Mouse (Mus musculus): ENCODE measurements around the gene Atp7b.
A peak's percentile ranks its signal among the peaks of the same experiment; 100 is the strongest.

Gene Atp7b

GRCm38 (mm10) chr8:22025241-22025640 lies 34.9 kb downstream of the Atp7b start:
- no peak for DNase-seq (ENCODE audit: low spot score in 2 of 2)

GRCm38 (mm10) chr8:22022244-22022643 lies 37.9 kb downstream of the Atp7b start:
- no peak for DNase-seq (ENCODE audit: low spot score in 2 of 2)

DNA sequence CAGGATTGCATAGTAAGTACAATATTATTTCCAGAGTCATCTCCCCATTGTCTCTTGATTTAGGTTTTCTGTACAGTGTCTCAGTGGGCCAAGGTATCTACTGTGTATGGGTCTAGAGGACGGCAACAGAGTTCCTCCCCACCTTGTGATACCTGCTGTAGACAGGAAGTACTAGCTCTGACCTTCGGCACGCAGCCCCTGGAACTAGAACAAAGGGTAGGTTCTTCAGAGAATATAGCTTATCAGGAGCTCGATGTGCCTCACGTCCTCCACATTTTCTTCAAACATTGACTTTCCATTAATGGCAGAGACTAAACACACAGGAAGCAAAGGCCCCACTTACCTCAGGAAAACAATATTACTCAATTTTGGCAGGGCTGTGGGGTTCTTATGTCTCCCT lies 40.6 kb downstream of the Atp7b start:
- DNase-seq (ENCODE audit: low spot score in 2 of 2) = no peak

- no peak for DNase-seq (ENCODE audit: low spot score in 2 of 2)
These were observed 42.4 kb downstream of the Atp7b start for GRCm38 (mm10) chr8:22017731-22018130.

DNA sequence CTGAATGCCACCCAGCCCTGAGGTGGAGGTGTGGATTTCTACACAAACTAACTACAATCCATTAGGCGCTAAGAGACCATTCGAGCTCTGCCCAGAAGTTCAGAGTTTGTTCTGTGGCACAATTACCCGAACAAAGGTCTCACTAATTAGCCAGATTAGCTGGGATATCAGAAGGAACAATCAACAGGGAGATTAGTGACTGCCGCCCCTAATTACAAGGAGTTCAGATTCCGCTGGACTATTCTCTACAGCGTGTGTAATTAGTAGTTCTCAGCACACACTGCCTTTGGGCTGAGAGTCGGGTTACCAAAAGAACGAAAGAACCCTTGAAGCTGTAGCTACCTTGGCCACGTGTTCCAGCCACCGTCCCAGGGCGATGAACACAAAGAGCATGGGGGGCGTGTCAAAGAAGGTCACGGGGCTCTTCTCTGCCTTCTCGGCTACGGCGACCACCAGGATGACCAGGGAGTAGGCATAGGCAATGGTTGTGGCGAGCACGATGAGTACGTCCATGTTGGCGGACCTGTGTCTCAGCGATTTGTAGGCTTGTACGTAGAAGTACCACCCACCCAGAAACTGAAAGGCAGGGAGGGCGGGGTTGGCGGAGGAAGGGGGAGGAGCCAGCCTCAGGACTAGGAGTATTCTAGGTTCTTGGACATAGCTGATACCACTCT lies 46.9 kb downstream of the Atp7b start:
- no peak for DNase-seq (ENCODE audit: low spot score in 2 of 2)

- no peak for DNase-seq (ENCODE audit: low spot score in 2 of 2)
These were observed 50.7 kb downstream of the Atp7b start for GRCm38 (mm10) chr8:22009403-22009802.

DNA sequence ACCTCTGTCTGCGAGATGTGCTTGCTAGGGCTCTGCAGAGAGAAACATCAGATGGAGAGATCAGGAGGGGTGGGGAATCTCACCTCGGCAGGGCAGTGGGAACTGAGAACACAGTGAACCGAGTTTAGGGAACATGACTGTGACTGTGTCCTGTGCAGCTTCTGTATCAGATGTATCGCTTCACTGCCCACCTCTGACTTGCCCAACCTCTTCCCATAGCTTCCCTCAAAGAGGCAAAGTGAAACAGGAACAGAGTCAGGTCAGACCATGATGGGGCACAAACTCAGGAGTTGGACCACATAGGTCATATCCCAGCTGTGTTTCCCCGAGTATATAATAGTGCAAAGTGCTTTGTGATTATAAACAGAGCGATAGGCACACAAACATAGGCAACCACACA lies 53.7 kb downstream of the Atp7b start:
- DNase-seq (ENCODE audit: low spot score in 2 of 2) = no peak

DNA sequence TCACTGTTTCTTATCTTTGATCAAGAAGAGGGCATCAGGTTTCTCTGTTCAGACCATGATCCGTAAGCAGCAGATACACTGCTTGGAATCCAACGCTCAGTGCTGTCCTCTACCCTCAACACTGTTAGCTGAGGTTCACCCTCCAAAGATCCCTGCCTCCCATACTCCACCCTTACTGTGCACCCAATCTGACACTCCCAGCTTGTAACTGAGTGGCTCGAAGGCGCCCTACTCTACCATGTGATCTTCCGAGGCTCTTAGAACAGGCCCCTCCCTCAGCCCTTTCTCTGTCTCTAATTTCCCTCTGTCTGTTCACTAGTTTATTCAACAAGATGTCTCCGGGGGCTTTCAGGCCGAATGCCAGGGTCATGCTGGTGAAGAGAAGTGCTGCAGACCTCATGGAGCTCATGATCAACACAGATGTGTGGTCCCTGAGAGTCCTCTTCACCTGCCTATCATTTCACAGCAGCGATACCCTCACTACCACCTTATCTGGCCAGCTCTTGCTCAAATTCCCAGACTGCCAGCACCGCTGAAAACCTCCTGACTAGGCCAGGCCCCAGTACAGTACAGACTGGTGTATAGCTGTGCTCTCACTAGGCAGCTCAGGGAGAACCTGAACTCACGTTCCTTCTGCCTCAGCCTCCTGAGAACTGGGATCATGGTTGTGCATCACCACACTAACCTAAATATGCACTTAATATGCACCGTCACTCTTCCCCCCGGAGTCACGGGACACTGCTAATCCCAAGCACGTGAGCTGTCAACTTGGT lies 55.2 kb downstream of the Atp7b start:
- no peak for DNase-seq (ENCODE audit: low spot score in 2 of 2)

DNA sequence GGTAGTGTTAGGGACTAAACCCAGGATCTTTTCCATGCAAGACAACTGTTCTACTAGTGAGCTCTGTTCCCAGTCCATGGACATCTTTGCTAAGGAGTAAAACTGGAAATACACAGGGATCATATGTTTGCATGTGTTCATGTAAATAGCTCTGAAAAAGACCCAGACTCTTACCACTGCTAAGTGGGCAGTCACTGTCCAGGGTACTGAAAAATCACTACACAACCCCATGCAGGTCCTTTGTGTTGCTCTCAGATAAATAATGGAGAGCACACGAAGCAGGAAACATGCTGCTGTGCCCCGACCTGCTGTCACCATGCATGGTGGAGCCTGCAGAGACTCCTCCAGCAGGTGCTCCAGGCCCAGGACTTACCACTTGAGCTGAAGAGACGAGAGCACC lies 64.9 kb downstream of the Atp7b start:
- no peak for DNase-seq (ENCODE audit: low spot score in 2 of 2)

GRCm38 (mm10) chr8:21992184-21992583 lies 67.9 kb downstream of the Atp7b start:
- peak; percentile 59 to 78 for DNase-seq (ENCODE audit: low spot score in 2 of 2)

GRCm38 (mm10) chr8:21981664-21982337 lies 78.3 kb downstream of the Atp7b start:
- peak; percentile 52 to 53 for DNase-seq (ENCODE audit: low spot score in 2 of 2)

DNA sequence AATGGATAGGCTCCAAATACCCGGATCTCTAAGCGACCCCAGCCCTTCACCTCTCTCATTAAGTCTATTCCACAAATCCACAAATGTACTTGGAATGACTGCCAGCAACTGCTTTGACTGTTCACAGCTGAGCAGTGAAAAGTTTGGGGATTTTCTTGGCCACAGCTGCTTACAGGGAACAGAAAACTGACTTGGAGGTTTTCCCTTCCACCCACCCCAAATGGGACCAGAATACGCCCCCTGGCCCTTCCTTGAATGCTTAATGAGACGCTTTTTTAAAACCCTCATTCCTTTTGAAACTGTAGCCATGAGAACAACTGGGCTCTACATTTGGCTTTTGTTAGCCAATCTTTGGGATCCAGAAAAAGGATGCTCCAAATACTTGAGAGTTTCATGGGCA lies 81.9 kb downstream of the Atp7b start:
- peak; percentile 15 to 18 for DNase-seq (ENCODE audit: low spot score in 2 of 2)

GRCm38 (mm10) chr8:21969475-21969874 lies 90.6 kb downstream of the Atp7b start, which contains the start of gene Ccdc70:
TSS of gene Ccdc70 (plus strand) at chr8:21969775.
- DNase-seq (ENCODE audit: low spot score in 2 of 2) = no peak

- DNase-seq (ENCODE audit: low spot score in 2 of 2) = no peak
These were observed 93.5 kb downstream of the Atp7b start for GRCm38 (mm10) chr8:21966646-21967045.

DNA sequence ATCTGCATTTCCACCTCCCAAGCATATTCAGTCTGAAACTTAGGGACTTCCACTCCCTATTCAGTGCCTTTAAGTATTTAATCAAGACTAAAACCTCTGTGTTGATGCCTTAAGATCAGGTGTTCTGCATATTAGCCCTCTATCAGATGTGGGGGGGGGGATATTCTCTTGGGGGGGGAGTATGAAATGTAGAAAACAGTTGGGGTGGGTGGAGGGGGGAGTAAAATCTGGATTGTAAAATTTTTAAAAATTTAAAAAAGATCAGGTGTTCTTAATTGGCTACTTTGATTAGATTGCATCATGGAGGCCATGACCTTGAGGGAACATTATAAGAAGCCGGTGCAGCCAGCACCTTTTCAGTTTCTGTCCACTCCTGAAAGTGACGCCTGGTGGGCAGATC lies 101.7 kb downstream of the Atp7b start, which contains the start of gene Fam90a1a:
Gene Fam90a1a, plus strand, starts transcription at position 301 of the 400 bp plus-strand sequence.
- no peak for DNase-seq (ENCODE audit: low spot score in 2 of 2)

DNA sequence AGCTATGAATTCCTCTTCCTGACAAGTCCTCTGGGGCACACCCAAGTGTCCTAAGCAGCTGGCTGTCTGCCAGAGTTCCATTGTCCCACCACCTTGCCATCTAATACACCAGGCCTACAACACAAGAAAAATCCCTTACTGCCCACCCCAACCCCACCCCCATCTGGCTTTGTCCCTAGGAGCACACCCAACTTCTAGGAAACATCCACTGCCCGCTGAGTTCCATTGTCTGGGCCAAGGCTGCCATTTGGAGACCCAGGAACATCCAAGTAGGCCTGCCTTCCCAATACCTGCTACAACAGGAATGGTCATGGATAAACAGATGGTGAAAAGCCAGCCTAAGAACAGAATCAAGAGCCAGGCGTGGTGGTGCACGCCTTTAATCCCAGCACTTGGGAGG lies 103.8 kb downstream of the Atp7b start:
- DNase-seq (ENCODE audit: low spot score in 2 of 2) = no peak

DNA sequence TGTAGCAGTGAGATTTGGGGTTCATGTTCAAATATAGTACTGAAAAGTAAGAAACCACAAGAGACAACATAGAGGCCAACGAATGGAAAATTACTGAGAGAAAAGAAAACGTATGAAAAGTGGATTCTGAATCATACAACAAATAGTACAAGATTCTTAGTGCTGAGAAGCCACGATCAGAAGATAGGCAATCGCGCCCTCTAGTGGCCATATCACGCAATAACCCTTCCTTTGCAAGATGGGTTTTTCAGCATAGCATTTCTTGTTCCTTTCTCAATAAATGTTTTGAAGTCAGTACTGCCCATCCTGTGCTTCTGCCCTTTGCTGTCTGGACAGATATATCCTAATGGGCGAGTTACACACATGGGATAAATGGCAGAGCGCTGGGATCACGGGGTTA lies 104.8 kb downstream of the Atp7b start:
- DNase-seq (ENCODE audit: low spot score in 2 of 2) = peak; percentile 58 to 69

DNA sequence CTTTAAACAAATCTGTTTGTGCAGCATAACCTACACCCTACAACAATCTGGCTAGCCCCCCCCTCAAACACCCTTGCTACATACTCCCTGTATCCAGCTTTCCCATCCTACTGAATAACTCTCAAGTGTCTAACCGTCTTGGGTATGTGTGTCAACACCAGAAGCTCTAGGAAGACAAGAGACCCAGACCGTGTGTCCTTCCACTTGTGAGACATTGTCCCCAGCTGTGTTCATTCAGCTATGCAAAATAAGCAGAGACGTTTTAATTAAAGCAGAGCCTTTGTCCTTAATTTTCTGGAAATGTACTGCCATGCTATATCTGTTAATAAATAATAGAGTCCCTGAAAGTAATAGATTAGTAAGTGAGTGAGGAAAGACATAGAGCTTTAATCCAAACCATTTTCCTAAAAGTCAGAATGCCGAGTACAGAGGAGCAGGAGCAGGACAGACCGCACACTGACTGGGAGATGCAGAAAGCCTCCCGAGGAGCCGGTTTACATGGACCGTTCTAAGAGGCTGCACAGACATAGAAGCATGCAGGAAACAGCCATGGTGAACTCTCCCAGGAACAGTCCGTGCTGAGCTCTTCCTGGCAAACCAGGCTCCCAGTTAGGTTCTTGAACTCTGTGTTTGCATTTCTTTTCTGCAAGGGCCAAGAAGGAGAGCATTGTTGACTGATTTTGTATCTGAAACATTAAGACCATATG lies 112.6 kb downstream of the Atp7b start:
- DNase-seq (ENCODE audit: low spot score in 2 of 2) = no peak

DNA sequence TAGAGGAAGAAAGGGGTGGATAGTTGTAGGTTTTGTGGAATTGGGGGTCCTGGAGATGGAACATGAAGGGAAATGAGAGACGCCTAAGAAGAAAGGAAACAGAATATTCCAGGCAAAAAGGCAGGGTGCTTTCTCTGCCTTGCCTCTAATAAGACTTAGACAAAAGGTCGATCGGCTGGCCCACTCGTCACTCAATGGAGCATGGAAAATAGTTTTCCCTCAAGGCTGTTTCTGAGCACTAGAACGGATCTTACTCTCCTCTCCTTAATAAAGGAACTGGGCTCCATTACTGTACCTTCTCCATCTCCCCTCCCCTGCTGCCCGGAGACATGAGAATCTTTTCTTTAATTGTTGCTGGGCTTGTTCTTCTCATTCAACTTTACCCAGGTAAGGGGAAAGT lies 113.6 kb downstream of the Atp7b start, which contains the start of gene Defb13:
Gene Defb13, plus strand, starts transcription at position 301 of the 400 bp plus-strand sequence.
- DNase-seq (ENCODE audit: low spot score in 2 of 2) = no peak
